Mouse (Mus musculus): ENCODE measurements around the gene Pou3f1. TPM values are rescaled to one million over a fixed set of nuclear protein-coding genes. Genes with fewer than 3 reads are reported as not detected.

The Pou3f1 gene
- polyA plus RNA-seq, 1 experiment from 2014 or later: 13.2 TPM

DNA sequence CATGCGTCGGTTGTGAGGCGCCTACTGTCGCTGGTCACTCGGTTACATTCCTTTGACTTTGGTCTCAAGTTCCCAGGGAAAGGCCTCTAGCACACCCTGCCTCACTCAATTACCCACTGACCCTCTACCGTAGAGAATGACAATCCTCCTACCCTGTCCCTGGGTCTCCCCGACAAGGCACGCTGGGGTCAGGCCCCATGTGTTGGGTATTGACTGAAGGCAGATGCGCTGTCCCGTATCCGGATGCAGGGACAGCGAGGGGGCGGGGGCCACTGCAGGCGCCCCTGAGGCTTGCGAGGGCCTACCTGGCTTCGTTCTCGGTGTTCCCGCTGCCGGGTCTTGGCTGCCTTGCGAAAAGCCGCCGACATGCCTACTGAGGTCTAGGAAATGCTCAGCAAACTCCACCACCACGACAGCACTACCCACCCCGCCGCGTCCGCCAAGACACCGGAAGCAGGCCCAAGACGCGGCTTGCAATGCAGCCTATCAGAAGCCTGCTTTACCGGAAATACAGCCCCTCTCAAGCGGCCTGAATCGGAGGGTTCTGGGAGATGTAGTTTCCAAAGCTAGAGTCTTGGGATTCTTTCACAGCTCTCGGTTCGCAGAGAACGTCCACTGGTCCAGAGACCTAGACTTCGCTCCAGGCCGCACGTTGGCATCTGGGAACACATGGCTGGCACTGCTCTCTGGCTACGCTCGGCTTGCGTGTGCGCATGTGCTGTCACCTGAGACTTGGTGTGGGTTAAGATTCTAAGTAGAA, 36.7 kb downstream of the Pou3f1 start, which contains the start of gene Utp11:
Gene Utp11 (minus strand): TSS at position 466 of the 760 bp plus-strand sequence.
- Histone ChIP-seq H3K27me3 (peaks cover 18% of the 10 kb centered on the region), H3K36me3 (ENCODE audit: poor library complexity, severe bottlenecking) (0 out of 2 replicates have a peak, but pooled peaks cover 7% of the 10 kb centered on the region), H3K4me3 (peak within 1 kb of the TSS; percentile 84), H3K9ac (peak within 1 kb of the TSS; percentile 96), H3K4me2 (peak within 1 kb of the TSS; percentile 91), H3K4me1 (peaks cover 19% of the 10 kb centered on the region), H3K27ac (no peak within 1 kb of the TSS; the same call in 1 of the 2 replicates), H3K9me3 (replicated peaks) (no peaks in the 10 kb centered on the region)
- 1% methylated on average over 43 of the region's 43 CpGs for whole genome bisulfite sequencing
- peak; percentile 99 for ATAC-seq

DNA sequence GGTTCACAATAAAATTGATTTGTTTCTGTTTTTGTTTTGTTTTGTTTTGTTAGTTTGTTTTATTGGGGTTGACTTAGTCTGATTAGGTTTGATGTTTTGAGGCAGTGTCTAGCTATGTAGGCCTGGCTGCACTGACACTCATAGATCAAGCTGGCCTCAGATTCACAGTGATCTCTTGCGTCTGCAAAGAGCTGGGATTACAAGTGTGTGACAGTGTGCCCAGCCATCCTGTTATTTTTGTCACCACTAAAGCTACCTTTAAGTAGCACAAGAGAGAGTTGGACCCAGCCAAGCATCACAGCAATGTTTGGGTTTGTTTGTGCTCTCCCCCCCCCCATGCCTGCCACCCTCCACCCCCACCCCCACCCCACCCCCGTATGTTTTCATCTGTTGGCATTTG, 38.0 kb downstream of the Pou3f1 start:
- Histone ChIP-seq H3K27ac (no peak overlapping the region), H3K4me2 (no peak overlapping the region), H3K27me3 (peaks cover 20% of the 10 kb centered on the region), H3K36me3 (ENCODE audit: poor library complexity, severe bottlenecking) (0 out of 2 replicates have a peak, but pooled peaks cover under 1% of the 10 kb centered on the region), H3K9ac (no peak overlapping the region), H3K9me3 (replicated peaks) (no peaks in the 10 kb centered on the region), H3K4me1 (peaks cover 21% of the 10 kb centered on the region), H3K4me3 (no peak overlapping the region)
- WGBS: 92% methylated on average over 2 of the region's 2 CpGs
- ATAC-seq: no peak

DNA sequence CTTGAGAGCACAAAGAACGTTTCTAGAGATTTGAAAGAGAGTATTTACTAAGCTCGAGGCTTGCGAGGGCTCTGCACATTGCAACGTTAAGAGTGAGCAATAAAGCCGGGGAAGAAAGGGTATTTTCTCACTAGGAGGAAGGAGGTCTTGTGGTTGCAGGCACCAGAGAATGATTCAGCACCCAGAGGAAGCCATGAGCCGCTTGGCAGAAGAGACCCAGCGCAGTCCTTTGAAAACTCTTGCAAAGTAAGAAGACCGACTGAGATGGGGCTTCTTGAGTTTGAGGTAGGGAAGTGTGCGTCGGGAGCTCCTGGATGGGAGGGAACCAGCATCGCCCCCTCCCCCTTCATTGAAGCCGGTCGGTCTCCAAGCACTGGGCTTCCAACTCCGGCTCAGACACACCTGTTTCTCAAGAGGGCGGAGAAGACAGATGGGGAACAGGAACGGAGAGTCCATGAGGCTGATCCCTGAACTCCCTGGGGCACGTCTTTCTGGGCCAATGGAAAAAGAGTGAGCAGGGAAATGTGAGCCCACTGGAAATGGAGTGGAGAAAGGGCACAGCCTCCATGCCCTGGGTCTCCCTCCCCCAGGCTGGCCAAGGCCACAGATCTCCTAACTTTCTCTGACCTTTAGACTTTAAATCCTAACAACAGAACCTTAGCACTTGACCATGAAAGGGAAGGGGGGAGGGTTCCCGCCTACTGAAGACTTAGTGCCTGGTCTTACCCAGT, 39.3 kb downstream of the Pou3f1 start:
- H3K27me3 ChIP-seq: peaks cover 25% of the 10 kb centered on the region
- peaks cover 34% of the 10 kb centered on the region for H3K4me1 ChIP-seq
- no peaks in the 10 kb centered on the region for H3K36me3 ChIP-seq (ENCODE audit: poor library complexity, severe bottlenecking)
- no peak overlapping the region for H3K4me2 ChIP-seq
- no peaks in the 10 kb centered on the region for H3K9me3 ChIP-seq (replicated peaks)
- no peak for ATAC-seq
- 14% methylated on average over 18 of the region's 18 CpGs for WGBS
- H3K4me3 ChIP-seq: no peak overlapping the region
- H3K27ac ChIP-seq: no peak overlapping the region
- no peak overlapping the region for H3K9ac ChIP-seq

- peaks cover 49% of the 10 kb centered on the region for H3K4me1 ChIP-seq
- no peaks in the 10 kb centered on the region for H3K9me3 ChIP-seq (replicated peaks)
- peak overlapping the region; percentile 98 for H3K4me2 ChIP-seq
- no peak for ATAC-seq
- peak overlapping the region; percentile 77; the same call in 1 of the 2 replicates for H3K9ac ChIP-seq
- H3K27me3 ChIP-seq: peaks cover 25% of the 10 kb centered on the region
- H3K27ac ChIP-seq: no peak overlapping the region
- H3K36me3 ChIP-seq (ENCODE audit: poor library complexity, severe bottlenecking): no peaks in the 10 kb centered on the region
- peak overlapping the region; percentile 68; the same call in 1 of the 2 replicates for H3K4me3 ChIP-seq
- WGBS: 3% methylated on average over 6 of the region's 6 CpGs
Observed at GRCm38 (mm10) chr4:124699791-124700190, 43.2 kb downstream of the Pou3f1 start.

- Histone ChIP-seq H3K4me1 (peaks cover 53% of the 10 kb centered on the region), H3K27ac (no peak within 1 kb of the TSS), H3K36me3 (ENCODE audit: poor library complexity, severe bottlenecking) (no peaks in the 10 kb centered on the region), H3K4me3 (peak within 1 kb of the TSS; percentile 68), H3K9me3 (replicated peaks) (no peaks in the 10 kb centered on the region), H3K4me2 (peak within 1 kb of the TSS; percentile 98), H3K27me3 (peaks cover 19% of the 10 kb centered on the region), H3K9ac (peak within 1 kb of the TSS; percentile 77)
- ATAC-seq: peak; percentile 68
- WGBS: under 1% methylated on average over 43 of the region's 59 CpGs
Observed at GRCm38 (mm10) chr4:124700248-124700971, 43.8 kb downstream of the Pou3f1 start, which contains the start of gene Fhl3. TSS of gene Fhl3 (plus strand) at chr4:124700701.

DNA sequence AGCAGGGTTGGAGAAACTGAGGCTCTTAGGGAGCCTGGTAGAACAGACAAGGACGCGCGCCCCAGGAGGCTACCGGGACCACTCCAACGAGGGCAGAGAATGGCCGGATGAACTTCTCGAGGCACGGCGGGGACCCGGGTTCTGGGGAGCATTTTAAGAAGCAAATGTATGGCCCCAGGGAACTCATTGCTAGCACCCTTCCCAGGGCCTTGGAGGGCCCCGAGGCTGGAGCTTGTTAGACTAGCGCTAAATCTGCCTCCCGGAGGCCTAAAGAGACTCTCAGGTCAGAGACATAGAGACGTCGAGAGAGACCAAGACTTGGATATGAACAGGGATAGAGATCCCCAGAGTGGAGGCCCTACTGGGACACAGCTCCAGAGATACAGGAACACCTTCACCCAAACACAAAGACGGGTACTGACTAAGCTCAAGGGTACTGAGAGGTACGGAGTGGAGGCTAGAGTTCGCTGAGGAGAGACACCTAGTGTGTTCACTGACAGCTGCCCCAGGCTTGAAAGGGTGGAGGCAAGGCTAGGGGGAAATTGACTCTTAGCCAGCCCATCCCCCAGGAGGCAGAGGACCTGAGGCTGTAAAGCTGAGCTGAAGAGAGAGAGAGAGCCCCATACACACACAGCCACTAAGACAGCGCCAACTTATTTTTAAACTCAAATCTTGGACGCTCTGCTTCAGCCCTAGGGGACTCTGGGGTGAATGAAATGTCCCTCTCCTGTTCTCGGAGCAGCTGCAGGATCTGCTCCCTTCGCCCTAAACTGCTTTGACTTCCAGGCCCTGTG, 44.6 kb downstream of the Pou3f1 start:
- Histone ChIP-seq H3K27me3 (peaks cover 11% of the 10 kb centered on the region), H3K9me3 (replicated peaks) (no peaks in the 10 kb centered on the region), H3K4me3 (peak overlapping the region; percentile 68), H3K27ac (no peak overlapping the region), H3K4me1 (peaks cover 53% of the 10 kb centered on the region), H3K9ac (peak overlapping the region; percentile 77), H3K36me3 (ENCODE audit: poor library complexity, severe bottlenecking) (no peaks in the 10 kb centered on the region), H3K4me2 (peak overlapping the region; percentile 98)
- no peak; the same call in 1 of the 2 replicates for ATAC-seq
- WGBS: 4% methylated on average over 22 of the region's 22 CpGs

DNA sequence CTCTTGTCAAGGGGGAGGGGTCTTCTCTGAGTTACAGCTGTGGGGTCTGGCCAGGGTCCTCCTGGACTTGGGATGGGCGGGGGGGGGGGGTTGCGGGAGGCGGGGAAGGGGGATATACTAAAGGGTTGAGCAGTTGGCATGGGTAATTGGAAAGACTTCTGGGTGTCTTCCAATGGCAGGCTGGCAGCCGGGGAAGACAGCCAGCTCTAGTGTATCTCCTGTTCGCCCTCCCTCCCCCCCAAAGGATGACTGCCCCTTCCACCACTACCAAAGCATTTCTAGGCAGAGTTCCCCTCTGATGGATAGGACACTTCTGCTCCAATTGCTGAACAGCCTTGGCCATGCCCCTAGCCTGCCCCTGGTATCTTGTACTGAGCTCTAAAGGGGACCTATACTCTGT, 45.3 kb downstream of the Pou3f1 start:
- H3K4me3 ChIP-seq: peak overlapping the region; percentile 68; the same call in 1 of the 2 replicates
- no peak for ATAC-seq
- WGBS: 44% methylated on average over 3 of the region's 5 CpGs

DNA sequence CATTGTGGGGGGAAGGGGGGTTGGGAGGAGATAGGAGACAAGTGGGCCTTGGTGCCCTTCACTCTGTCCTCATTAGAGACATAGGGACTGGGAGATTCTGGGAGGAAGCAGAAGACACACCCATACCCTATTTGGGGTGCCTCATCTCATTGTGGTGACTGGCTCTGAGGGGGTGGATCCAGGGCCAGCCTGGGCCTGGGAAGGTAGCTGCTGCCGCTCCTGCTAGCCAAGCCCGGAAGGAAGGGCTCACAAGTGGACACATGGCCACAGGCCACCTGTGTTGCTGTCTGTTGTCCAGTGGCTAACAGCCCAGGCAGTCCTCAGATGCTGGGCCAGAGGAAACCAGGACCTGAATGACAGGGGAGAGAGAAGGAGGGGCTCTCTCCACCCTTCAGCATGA, 46.8 kb downstream of the Pou3f1 start:
- Histone ChIP-seq H3K27me3 (peaks cover 6% of the 10 kb centered on the region; the same call in 1 of the 2 replicates), H3K36me3 (ENCODE audit: poor library complexity, severe bottlenecking) (no peaks in the 10 kb centered on the region), H3K9ac (no peak overlapping the region), H3K4me1 (peaks cover 55% of the 10 kb centered on the region), H3K9me3 (replicated peaks) (no peaks in the 10 kb centered on the region), H3K4me3 (no peak overlapping the region), H3K4me2 (peak overlapping the region; percentile 40; the same call in 1 of the 2 replicates), H3K27ac (peak overlapping the region; percentile 63; the same call in 1 of the 2 replicates)
- 46% methylated on average over 2 of the region's 2 CpGs for WGBS
- no peak for ATAC-seq

More for the DNA sequence above, 45.3 kb downstream of the Pou3f1 start:
- peak overlapping the region; percentile 98 for H3K4me2 ChIP-seq
- peaks cover 7% of the 10 kb centered on the region; the same call in 1 of the 2 replicates for H3K27me3 ChIP-seq
- H3K9me3 ChIP-seq (replicated peaks): no peaks in the 10 kb centered on the region
- no peak overlapping the region for H3K27ac ChIP-seq
- H3K9ac ChIP-seq: no peak overlapping the region
- peaks cover 53% of the 10 kb centered on the region for H3K4me1 ChIP-seq
- H3K36me3 ChIP-seq (ENCODE audit: poor library complexity, severe bottlenecking): no peaks in the 10 kb centered on the region

DNA sequence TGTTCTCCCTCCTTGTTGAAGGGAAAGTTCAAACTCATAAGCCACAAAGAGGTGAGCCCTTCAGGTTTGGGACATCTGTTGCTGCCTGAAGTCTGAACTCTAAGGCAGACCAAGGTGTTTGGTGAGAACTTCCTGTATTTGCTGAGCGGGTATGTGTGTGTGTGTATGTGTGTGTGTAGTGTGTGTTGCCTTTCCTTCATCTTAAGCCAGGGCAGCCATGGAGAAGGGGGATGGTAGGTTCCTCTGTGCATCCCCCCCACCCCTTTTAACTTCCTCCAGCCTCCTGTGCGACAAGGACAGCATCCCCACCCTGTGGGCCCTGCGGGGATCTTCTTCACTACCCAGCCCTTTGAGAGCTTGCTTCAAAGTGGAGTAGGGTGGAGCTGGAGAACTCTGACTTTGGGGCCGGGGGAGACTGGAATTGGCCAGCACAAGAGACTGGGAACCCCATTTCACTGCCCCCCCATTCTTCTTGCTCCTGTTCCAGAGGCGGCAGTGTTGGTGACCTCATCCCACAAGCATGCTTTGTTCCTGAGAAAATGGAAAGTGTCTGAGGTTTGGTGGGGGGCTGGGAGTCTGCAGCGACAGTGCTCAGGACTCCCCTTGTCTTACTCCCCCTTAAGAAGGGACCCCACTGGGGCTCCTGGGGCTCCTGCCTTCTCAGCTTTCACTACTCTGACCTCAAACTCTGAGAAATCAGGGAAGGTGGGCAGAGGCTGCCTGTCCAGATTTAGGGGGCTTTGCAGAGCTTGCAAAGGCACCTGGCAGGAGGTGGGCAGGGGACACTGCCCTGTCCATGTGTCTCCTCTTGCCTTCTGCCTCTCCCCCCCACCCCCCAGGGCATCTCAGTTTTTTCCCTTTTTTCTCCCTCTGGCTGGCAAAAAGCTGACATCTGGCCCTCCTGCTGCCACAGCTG, 47.5 kb downstream of the Pou3f1 start:
- ATAC-seq: no peak
- Histone ChIP-seq H3K4me2 (peak overlapping the region; percentile 40), H3K4me3 (no peak overlapping the region), H3K36me3 (ENCODE audit: poor library complexity, severe bottlenecking) (no peaks in the 10 kb centered on the region), H3K27ac (peak overlapping the region; percentile 63), H3K9me3 (replicated peaks) (no peaks in the 10 kb centered on the region), H3K27me3 (peaks cover 10% of the 10 kb centered on the region), H3K4me1 (peaks cover 62% of the 10 kb centered on the region), H3K9ac (peak overlapping the region; percentile 50)
- WGBS: 7% methylated on average over 6 of the region's 6 CpGs

GRCm38 (mm10) chr4:124704797-124705474, 48.3 kb downstream of the Pou3f1 start:
- no peaks in the 10 kb centered on the region for H3K36me3 ChIP-seq (ENCODE audit: poor library complexity, severe bottlenecking)
- peak overlapping the region; percentile 40 for H3K4me2 ChIP-seq
- H3K27me3 ChIP-seq: peaks cover 13% of the 10 kb centered on the region
- no peak for ATAC-seq
- 23% methylated on average over 11 of the region's 11 CpGs for WGBS
- H3K9me3 ChIP-seq (replicated peaks): no peaks in the 10 kb centered on the region
- H3K9ac ChIP-seq: peak overlapping the region; percentile 50
- peaks cover 62% of the 10 kb centered on the region for H3K4me1 ChIP-seq
- H3K4me3 ChIP-seq: no peak overlapping the region
- H3K27ac ChIP-seq: peak overlapping the region; percentile 63
